Mouse (Mus musculus) kidney, adult 18-20 months (tissue): ENCODE data around the gene Fgf11.

Experiments used
- DNase-seq: peaks from one replicate; pipeline ENCODE4 v3.0.0; 2021

Gene Fgf11

GRCm38 (mm10) chr11:69752686-69753085 lies 49.0 kb downstream of the Fgf11 start:
- DNase-seq, result no peak

DNA sequence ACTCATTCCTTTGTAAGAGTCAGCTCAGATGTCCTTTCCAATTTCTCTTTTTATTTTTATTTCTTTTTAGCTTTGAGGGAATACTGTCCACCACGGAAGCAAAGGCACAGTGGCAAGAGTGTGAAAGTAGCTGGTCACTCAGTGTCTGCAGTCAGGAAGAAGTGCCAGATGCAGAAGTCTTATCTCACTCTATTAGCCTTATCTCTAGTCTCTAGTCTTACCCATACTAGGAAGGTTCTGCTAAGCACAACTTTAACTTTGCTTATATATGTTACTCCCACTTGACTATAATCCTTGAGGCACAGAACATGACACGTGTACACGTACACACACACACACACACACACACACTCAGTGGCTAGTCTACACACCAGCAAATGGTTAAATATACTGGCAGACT lies 50.0 kb downstream of the Fgf11 start:
- no peak for DNase-seq
